In the genomic region with DNA sequence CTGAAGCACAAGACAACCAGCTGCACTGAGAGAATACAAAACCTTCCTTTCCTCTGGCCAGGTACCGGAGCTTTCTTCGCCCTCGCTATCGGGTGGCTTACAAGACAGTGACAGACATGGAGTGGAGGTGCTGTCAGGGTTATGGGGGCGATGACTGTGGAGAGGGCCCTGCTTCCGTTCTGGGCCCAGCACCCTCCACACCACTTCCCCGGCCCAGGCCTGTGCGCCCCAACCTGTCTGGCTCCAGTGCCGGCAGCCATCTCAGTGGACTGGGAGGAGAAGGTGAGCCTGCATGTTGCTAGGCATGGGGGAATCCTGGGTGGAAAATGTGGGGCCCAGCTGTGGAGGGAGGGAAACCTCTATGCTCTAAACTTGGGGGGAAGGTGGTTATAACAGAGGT, we compare ENCODE assay signal across 8 mouse cellular contexts. TPM values are rescaled to one million over a fixed set of nuclear protein-coding genes. Genes with fewer than 3 reads are reported as not detected.
DNase-seq lines count a peak whose midpoint lies in the region; ATAC-seq and TF ChIP-seq lines count a peak whose summit lies in the region.

No protein-coding gene starts in this region.

- DNase-seq in liver, adult 2 months (ENCODE audit: extremely low read depth, low read depth, low spot score), result no peak
- no peak for DNase-seq in liver
- no peak for DNase-seq in liver, embryonic 14.5 days (ENCODE audit: low read depth in 3 of 3, low spot score in 3 of 3)
- DNase-seq in thymus, adult 18-20 months, result peak; percentile 36 to 56
- DNase-seq in urinary bladder, postnatal 10 days (ENCODE audit: low spot score), result no peak
- DNase-seq in embryo, embryonic 10 days (ENCODE audit: low spot score), result no peak
- no peak for DNase-seq in urinary bladder, postnatal 14 days (ENCODE audit: low spot score)

- no peak for TF ChIP-seq CTCF in liver, adult 2 months (IDR thresholded peaks at IDR 0.05; ENCODE audit: low read depth, low read length)
- no peak for TF ChIP-seq CTCF in liver, embryonic 14.5 days (IDR thresholded peaks at IDR 0.05; ENCODE audit: low read depth)

- no peaks in the 10 kb centered on the region for H3K79me2 ChIP-seq in liver, adult 2 months (ENCODE audit: control insufficient read depth, insufficient read depth, low read length)

- ATAC-seq in heart, embryonic 11.5 days (replicated peaks; ENCODE audit: insufficient number of reproducible peaks, low FRiP score, low TSS enrichment), result no peak
- peak; percentile 17 for ATAC-seq in liver, embryonic 14.5 days (ENCODE audit: insufficient read depth)

- H3K9me3 ChIP-seq in heart, embryonic 11.5 days (replicated peaks; ENCODE audit: control insufficient read depth, low read length), result no peaks in the 10 kb centered on the region
- no peaks in the 10 kb centered on the region for H3K9me3 ChIP-seq in liver, embryonic 14.5 days (ENCODE audit: control insufficient read depth, low read length)

- H3K9ac ChIP-seq in liver, adult 2 months (ENCODE audit: low read depth, low read length), result peak overlapping the region; percentile 72
- peak overlapping the region; percentile 77 for H3K9ac ChIP-seq in heart, embryonic 11.5 days (ENCODE audit: low read depth, low read length)
- H3K9ac ChIP-seq in liver, embryonic 14.5 days (replicated peaks), result 0 out of 2 replicates have a peak overlapping the region, but pooled peaks have one; percentile 10

- peaks cover 24% of the 10 kb centered on the region for H3K4me1 ChIP-seq in liver, adult 2 months (ENCODE audit: control insufficient read depth, insufficient read depth, low read length)
- peaks cover 39% of the 10 kb centered on the region for H3K4me1 ChIP-seq in heart, embryonic 11.5 days (ENCODE audit: control insufficient read depth, insufficient read depth, low read length)
- H3K4me1 ChIP-seq in liver, embryonic 14.5 days (replicated peaks; ENCODE audit: control insufficient read depth in 2 of 2, insufficient read depth in 2 of 2, low read length in 1 of 2), result peaks cover 7 to 45% of the 10 kb centered on the region in 2 experiments

- H3K4me2 ChIP-seq in heart, embryonic 11.5 days, result peak overlapping the region; percentile 75
- peak overlapping the region; percentile 65 for H3K4me2 ChIP-seq in liver, embryonic 14.5 days (ENCODE audit: low read depth)

- no peak for TF ChIP-seq POLR2A in liver, adult 2 months (IDR thresholded peaks at IDR 0.05; ENCODE audit: extremely low read depth, insufficient read depth, low read length)

- peak overlapping the region; percentile 71 for H3K27ac ChIP-seq in liver, adult 2 months (replicated peaks; ENCODE audit: insufficient read depth, low read depth, low read length)
- H3K27ac ChIP-seq in heart, embryonic 11.5 days (ENCODE audit: low read depth, low read length), result peak overlapping the region; percentile 92
- H3K27ac ChIP-seq in liver, embryonic 14.5 days, result peak overlapping the region; percentile 32

- no peak for TF ChIP-seq EP300 in liver, embryonic 14.5 days (IDR thresholded peaks at IDR 0.05; ENCODE audit: low read depth)

- H3K36me3 ChIP-seq in liver, adult 2 months (ENCODE audit: control insufficient read depth, insufficient read depth, low read length), result no peaks in the 10 kb centered on the region
- H3K36me3 ChIP-seq in heart, embryonic 11.5 days (ENCODE audit: control insufficient read depth, insufficient read depth, low read length), result peaks cover 11% of the 10 kb centered on the region
- H3K36me3 ChIP-seq in liver, embryonic 14.5 days (replicated peaks; ENCODE audit: control insufficient read depth, insufficient read depth, low read depth), result no peaks in the 10 kb centered on the region

- no peaks in the 10 kb centered on the region for H3K27me3 ChIP-seq in liver, adult 2 months (ENCODE audit: control insufficient read depth, insufficient read depth, low read length)
- no peaks in the 10 kb centered on the region for H3K27me3 ChIP-seq in heart, embryonic 11.5 days (ENCODE audit: control insufficient read depth, insufficient read depth, low read length)
- no peaks in the 10 kb centered on the region for H3K27me3 ChIP-seq in liver, embryonic 14.5 days (ENCODE audit: control insufficient read depth, insufficient read depth, low read length)

- 62% methylated on average over 9 of the region's 9 CpGs for WGBS in liver, adult 2 months
- WGBS in heart, embryonic 11.5 days (ENCODE audit: insufficient replicate concordance), result 54% methylated on average over 9 of the region's 9 CpGs
- 24% methylated on average over 9 of the region's 9 CpGs for WGBS in liver, embryonic 14.5 days (ENCODE audit: insufficient replicate concordance)

- H3K4me3 ChIP-seq in liver, adult 2 months (ENCODE audit: insufficient read depth, low read depth, low read length), result peak overlapping the region; percentile 49
- peak overlapping the region; percentile 54 for H3K4me3 ChIP-seq in heart, embryonic 11.5 days (ENCODE audit: low read depth, low read length)
- peak overlapping the region; percentile 40 to 65 for H3K4me3 ChIP-seq in liver, embryonic 14.5 days (ENCODE audit: insufficient read depth in 1 of 2, low read depth in 2 of 2, low read length in 2 of 2)

RNA-seq across cellular contexts. Expression of a gene that starts 2.3 kb away (rescaled TPM):
- 17.6 and 17.8 TPM in 2 replicates for total RNA-seq in liver, adult 2 months (2014; rRNA removed)
- 27.8 and 31.5 TPM in 2 replicates for polyA plus RNA-seq in liver, adult 2 months (2012; rRNA removed)
- 90.5 and 123 TPM in 2 replicates for polyA plus RNA-seq in heart, embryonic 11.5 days (2014; fragmentation: Nextera tagmentation; extraction: Ambion mirVana)
- polyA plus RNA-seq in liver, embryonic 14.5 days (2012; rRNA removed), result 18.4 and 22.2 TPM in 2 replicates
- polyA plus RNA-seq in liver, embryonic 14.5 days (2014; fragmentation: Nextera tagmentation; extraction: Ambion mirVana), result 21.3 and 23.2 TPM in 2 replicates

RNA-seq across cellular contexts. Expression of a gene that starts 5.8 kb away (rescaled TPM):
- 288 and 405 TPM in 2 replicates for total RNA-seq in liver, adult 2 months (2014; rRNA removed)
- polyA plus RNA-seq in liver, adult 2 months (2012; rRNA removed), result 650 and 735 TPM in 2 replicates
- polyA plus RNA-seq in heart, embryonic 11.5 days (2014; fragmentation: Nextera tagmentation; extraction: Ambion mirVana), result 10.1 and 11.3 TPM in 2 replicates
- 30.3 and 31.1 TPM in 2 replicates for polyA plus RNA-seq in liver, embryonic 14.5 days (2012; rRNA removed)
- 38.8 and 40.8 TPM in 2 replicates for polyA plus RNA-seq in liver, embryonic 14.5 days (2014; fragmentation: Nextera tagmentation; extraction: Ambion mirVana)

RNA-seq across cellular contexts. Expression of a gene that starts 7.9 kb away (rescaled TPM):
- 76.2 and 88.6 TPM in 2 replicates for total RNA-seq in liver, adult 2 months (2014; rRNA removed)
- polyA plus RNA-seq in liver, adult 2 months (2012; rRNA removed), result 167 and 196 TPM in 2 replicates
- polyA plus RNA-seq in heart, embryonic 11.5 days (2014; fragmentation: Nextera tagmentation; extraction: Ambion mirVana), result 445 and 470 TPM in 2 replicates
- 142 and 216 TPM in 2 replicates for polyA plus RNA-seq in liver, embryonic 14.5 days (2012; rRNA removed)
- polyA plus RNA-seq in liver, embryonic 14.5 days (2014; fragmentation: Nextera tagmentation; extraction: Ambion mirVana), result 412 and 420 TPM in 2 replicates

RNA-seq across cellular contexts. Expression of a gene that starts 27.0 kb away (rescaled TPM):
- total RNA-seq in liver, adult 2 months (2014; rRNA removed), result 2.7 and 4.6 TPM in 2 replicates
- 4.3 and 7.5 TPM in 2 replicates for polyA plus RNA-seq in liver, adult 2 months (2012; rRNA removed)
- polyA plus RNA-seq in heart, embryonic 11.5 days (2014; fragmentation: Nextera tagmentation; extraction: Ambion mirVana), result 12.9 and 14.5 TPM in 2 replicates
- 5.0 and 6.0 TPM in 2 replicates for polyA plus RNA-seq in liver, embryonic 14.5 days (2012; rRNA removed)
- polyA plus RNA-seq in liver, embryonic 14.5 days (2014; fragmentation: Nextera tagmentation; extraction: Ambion mirVana), result 4.8 and 5.1 TPM in 2 replicates

RNA-seq across cellular contexts. Expression of a gene that starts 29.9 kb away (rescaled TPM):
- total RNA-seq in liver, adult 2 months (2014; rRNA removed), result 0.60 and 0.74 TPM in 2 replicates
- 0.28 and 0.34 TPM in 2 replicates for polyA plus RNA-seq in liver, adult 2 months (2012; rRNA removed)
- polyA plus RNA-seq in heart, embryonic 11.5 days (2014; fragmentation: Nextera tagmentation; extraction: Ambion mirVana), result 4.4 and 5.4 TPM in 2 replicates
- polyA plus RNA-seq in liver, embryonic 14.5 days (2012; rRNA removed), result 2.9 and 4.2 TPM in 2 replicates
- 5.1 and 5.4 TPM in 2 replicates for polyA plus RNA-seq in liver, embryonic 14.5 days (2014; fragmentation: Nextera tagmentation; extraction: Ambion mirVana)

Comparison
In these comparisons a context has a peak if more than half of its experiments do, and no peak if none do; other contexts are left out.
1. RNA of a gene that starts 5.8 kb away (polyA plus RNA-seq): 650 to 735 TPM in liver, adult 2 months; 30.3 to 40.8 TPM in liver, embryonic 14.5 days and 10.1 to 11.3 TPM in heart, embryonic 11.5 days; every median in the first group is over 10 times any median in the second.
2. DNase-seq: peak in thymus, adult 18-20 months (2 of 2); none in liver, adult 2 months (single experiment), liver (single experiment), liver, embryonic 14.5 days (0 of 3), urinary bladder, postnatal 10 days (single experiment), embryo, embryonic 10 days (single experiment) and urinary bladder, postnatal 14 days (single experiment).
3. H3K27ac ChIP-seq: peak in every context shown above with its lines; median percentile 92 in heart, embryonic 11.5 days; 71 in liver, adult 2 months; 32 in liver, embryonic 14.5 days.
4. H3K9ac ChIP-seq: peak in every context shown above with its lines; median percentile 77 in heart, embryonic 11.5 days; 72 in liver, adult 2 months; 10 in liver, embryonic 14.5 days.
5. Peak in every context shown above with its lines, with median percentiles within 50 percentile points of each other: H3K4me3 ChIP-seq.